Mouse (Mus musculus) gastrocnemius, postnatal 14 days (tissue): Measurements from ENCODE around the gene D10Jhu81e. TPM values are rescaled to one million over a fixed set of nuclear protein-coding genes. Genes with fewer than 3 reads are reported as not detected.

ENCODE experiments used
- DNase-seq: peaks from one replicate; pipeline ENCODE4 v3.0.0; 2021; ENCODE audit warnings: mixed read lengths
- intact Hi-C: fragments of 180-260 bp; cut with DNase I; formaldehyde crosslinking; loops from one replicate; pipeline ENCODE4 v1.15.1; 2025; ENCODE audit warnings: low total_unique reads
- total RNA-seq, 2 experiments: library from RNA; stranded (reverse); gene quantifications; 2 replicates each; pipeline ENCODE4 v1.2.3; 2021

D10Jhu81e gene
- total RNA-seq, 2 experiments from 2014 or later, result 146 to 175 TPM

- intact Hi-C loops, result no loop called here
- DNase-seq, result no peak
Observed at GRCm38 (mm10) chr10:78165256-78166005, 4.2 kb downstream of the D10Jhu81e start.

GRCm38 (mm10) chr10:78164786-78165185 lies 4.8 kb downstream of the D10Jhu81e start:
- intact Hi-C loops, result loop anchor here (5.0 kb wide), 2 partner anchors 137 to 182 kb away; no protein-coding TSS in a partner anchor
- no peak for DNase-seq

DNA sequence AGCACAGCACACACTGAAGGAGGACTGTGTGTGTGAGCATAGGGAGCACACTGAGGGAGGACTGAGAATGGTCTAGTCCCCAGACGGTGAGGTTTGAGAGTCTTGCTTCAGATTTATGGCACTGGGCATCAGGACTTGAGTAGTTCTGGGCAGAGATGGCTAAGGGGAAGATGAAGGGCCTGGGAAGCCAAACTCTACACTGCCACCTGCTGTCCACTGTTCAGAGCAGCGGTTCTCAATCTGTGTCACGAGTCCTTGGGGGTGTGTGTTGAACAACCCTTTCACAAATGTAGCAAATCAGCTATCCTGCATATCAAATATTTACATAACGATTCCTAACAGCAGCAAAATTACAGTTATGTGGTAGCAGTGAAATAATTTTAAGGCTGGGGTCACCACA lies 5.7 kb downstream of the D10Jhu81e start:
- peak; percentile 65 for DNase-seq
- intact Hi-C loops, result loop anchor here (5.0 kb wide), 2 partner anchors 137 to 182 kb away; no protein-coding TSS in a partner anchor

GRCm38 (mm10) chr10:78163241-78163640 lies 6.3 kb downstream of the D10Jhu81e start:
- DNase-seq, result no peak
- intact Hi-C loops, result loop anchor here (5.0 kb wide), 2 partner anchors 136 to 181 kb away; no protein-coding TSS in a partner anchor

- DNase-seq, result no peak
- intact Hi-C loops, result loop anchor here (5.0 kb wide), 2 partner anchors 135 to 180 kb away; no protein-coding TSS in a partner anchor
Observed at GRCm38 (mm10) chr10:78162646-78163045, 6.9 kb downstream of the D10Jhu81e start.

DNA sequence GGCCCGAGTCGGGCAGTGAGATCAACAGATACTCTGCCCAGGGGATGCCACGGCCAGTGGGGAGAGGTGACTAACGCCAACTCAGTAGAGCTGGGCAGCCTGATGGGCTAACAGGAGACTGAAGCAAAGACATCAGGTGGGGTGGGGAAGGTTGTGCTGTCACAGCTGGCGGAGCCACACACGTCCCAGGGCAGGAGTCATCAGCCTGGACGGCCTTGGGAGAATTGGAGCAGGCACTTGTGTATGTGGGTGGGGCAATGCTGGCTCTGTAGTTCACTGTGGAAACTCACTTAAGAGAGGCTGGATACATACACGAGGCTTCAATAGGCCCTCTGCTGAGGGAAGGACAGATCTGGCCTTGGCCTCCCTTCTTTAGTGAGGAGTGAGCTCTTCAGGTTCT lies 8.5 kb downstream of the D10Jhu81e start:
- no peak for DNase-seq
- intact Hi-C loops, result loop anchor here (5.0 kb wide), 2 partner anchors 134 to 179 kb away; no protein-coding TSS in a partner anchor

GRCm38 (mm10) chr10:78160369-78161095 lies 9.1 kb downstream of the D10Jhu81e start:
- no peak for DNase-seq
- intact Hi-C loops, result loop anchor here (5.0 kb wide), 2 partner anchors 133 to 178 kb away; no protein-coding TSS in a partner anchor

GRCm38 (mm10) chr10:78159906-78160305 lies 9.7 kb downstream of the D10Jhu81e start:
- intact Hi-C loops, result loop anchor here (5.0 kb wide), 3 partner anchors 93 to 178 kb away; partner anchors contain the start of gene Icosl
- DNase-seq, result peak; percentile 83

- intact Hi-C loops, result loop anchor here (5.0 kb wide), 1 partner anchor 92 kb away; the partner anchor contains the start of gene Icosl
- peak; percentile 36 for DNase-seq
Observed at GRCm38 (mm10) chr10:78159252-78159878, 10.2 kb downstream of the D10Jhu81e start.

DNA sequence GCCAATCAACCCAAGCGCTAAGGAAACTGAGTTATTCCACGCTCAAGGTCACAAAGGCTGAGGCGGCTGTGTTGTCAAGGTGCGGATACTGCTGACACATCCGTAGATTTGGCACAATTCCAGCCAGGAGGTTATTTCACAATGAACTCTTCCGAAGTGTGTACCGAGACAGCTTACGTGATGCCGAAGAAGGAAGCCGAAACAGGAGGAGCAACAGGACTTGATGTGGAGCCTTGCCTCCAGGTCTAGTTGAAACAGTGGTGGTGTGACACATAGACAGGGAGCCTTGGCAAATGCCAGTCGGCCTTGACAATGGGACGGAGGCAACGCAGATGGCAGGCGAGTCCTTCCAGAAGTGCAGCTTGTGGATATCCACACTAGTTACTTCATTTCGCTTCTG lies 11.5 kb downstream of the D10Jhu81e start:
- intact Hi-C loops, result loop anchor here (5.0 kb wide), 1 partner anchor 91 kb away; the partner anchor contains the start of gene Icosl
- DNase-seq, result no peak

DNA sequence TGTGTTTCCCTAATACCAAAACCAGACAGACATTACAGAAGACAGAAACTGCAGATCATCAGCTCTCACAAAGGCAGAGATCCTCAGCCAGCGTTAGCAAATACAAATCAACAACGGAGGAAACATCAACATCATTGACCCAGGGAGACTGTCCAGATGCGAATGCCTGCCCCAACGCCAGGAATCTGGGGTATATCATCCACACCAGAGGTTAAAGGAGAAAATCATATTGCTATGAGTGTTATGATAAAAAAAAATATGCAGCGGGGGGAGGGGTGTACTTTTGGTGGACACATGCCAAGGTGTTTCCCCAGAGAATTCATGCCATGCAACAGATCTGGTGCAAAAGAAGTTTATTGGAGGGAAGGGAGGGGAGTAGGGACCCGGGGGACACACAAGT lies 12.7 kb downstream of the D10Jhu81e start:
- intact Hi-C loops, result loop anchor here (5.0 kb wide), 1 partner anchor 90 kb away; the partner anchor contains the start of gene Icosl

GRCm38 (mm10) chr10:78148834-78149766 lies 20.5 kb downstream of the D10Jhu81e start:
- intact Hi-C loops, result no loop called here
- no peak for DNase-seq

More for the DNA sequence above, 12.7 kb downstream of the D10Jhu81e start:
- no peak for DNase-seq

- intact Hi-C loops, result no loop called here
- DNase-seq, result no peak
Observed at GRCm38 (mm10) chr10:78147908-78148441, 21.6 kb downstream of the D10Jhu81e start.

GRCm38 (mm10) chr10:78143727-78144505 lies 25.7 kb downstream of the D10Jhu81e start:
- DNase-seq, result no peak
- intact Hi-C loops, result no loop called here

GRCm38 (mm10) chr10:78140843-78141242 lies 28.7 kb downstream of the D10Jhu81e start:
- intact Hi-C loops, result no loop called here
- no peak for DNase-seq

DNA sequence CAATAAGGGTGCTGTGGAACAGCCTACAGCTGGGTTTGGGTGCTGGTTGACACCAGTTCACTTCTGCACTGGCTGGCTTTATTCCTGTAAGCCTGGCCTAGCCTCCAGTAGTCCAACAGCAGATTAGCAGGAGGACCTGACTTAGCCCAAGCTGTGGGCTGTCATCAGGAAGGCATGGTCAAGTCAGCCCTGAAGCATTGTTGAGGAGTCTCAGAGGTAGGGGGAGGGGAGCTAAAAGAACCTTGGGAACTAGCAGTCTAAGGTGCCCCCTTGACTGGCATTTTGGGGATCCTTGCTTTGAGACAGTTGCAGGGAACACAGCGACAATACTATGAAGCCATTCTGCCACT lies 29.4 kb downstream of the D10Jhu81e start:
- intact Hi-C loops, result no loop called here
- DNase-seq, result no peak

DNA sequence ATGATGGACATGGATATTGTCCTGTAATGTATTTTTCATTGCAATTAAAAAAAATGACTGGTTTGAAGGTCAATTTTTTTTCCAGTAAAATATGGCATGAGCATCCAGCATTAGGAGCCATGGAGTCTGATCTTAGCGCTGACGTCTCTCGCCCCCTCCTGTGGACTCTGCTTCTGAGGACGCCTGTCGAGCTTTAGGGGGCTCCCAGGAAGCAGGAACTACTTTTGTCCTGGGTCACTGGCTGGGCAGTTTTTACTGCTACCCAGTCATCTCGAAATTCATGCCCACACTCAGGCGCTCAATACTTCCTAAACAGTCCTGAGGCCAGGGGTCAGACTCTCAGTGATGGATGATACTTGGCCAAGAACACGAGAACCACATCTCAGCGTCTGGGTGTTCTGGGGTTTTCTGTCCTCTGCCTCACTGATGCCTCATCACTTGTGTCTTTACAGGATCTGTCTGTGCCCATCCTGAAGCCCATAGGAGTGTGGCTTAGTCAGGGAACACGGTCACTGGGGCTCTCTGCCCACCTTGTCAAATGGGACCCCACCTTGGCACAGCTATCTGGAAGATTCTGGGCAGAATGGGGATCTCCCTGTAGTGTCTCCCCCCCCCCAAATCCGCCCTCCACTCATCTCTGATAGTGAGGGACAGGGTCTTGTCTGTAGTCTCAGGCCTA lies 29.9 kb downstream of the D10Jhu81e start:
- no peak for DNase-seq
- intact Hi-C loops, result no loop called here
